Mouse (Mus musculus) CD4-positive, CD25-positive, alpha-beta regulatory T cell, adult 4 months (primary cell): Measurements from ENCODE around the gene Lsr. TPM values are rescaled to one million over a fixed set of nuclear protein-coding genes. Genes with fewer than 3 reads are reported as not detected.
"Not testable (repeated sequence)": the region's sequence is repeated elsewhere in the genome, so short reads cannot be mapped to it uniquely, and the experiment has no call there.

Source experiments
- ATAC-seq: one replicate; pipeline ENCODE4 v1.8.0; 2017
- polyA plus RNA-seq, 2 experiments: library from polyadenylated mRNA; unstranded; fragments of 100-300 nt; shearing (Covaris generic); gene quantifications; one replicate each; pipeline ENCODE4 v1.2.1; 2017

The Lsr gene
- polyA plus RNA-seq, 2 experiments from 2014 or later: 1.8 to 2.6 TPM

DNA sequence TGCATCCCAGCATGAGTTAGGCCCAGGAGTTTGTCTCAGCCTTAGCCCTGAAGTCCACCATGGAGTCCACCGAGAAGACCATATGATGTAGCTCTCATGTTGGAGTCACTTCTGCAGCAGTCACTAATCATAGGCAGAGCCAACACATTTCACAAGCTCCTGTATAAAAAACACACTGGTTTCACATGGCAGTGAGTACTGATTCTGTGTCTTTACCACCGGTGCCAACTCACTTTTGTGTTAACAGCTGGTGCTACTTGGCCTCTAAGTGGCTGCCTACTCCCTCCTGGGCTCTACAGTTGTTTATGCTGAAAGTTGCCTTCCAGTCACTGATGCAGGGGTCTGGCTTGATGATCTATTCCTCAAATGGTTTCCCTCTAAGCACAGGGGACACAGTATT is 48.7 kb downstream of the Lsr start, which contains the start of gene Hamp2:
Hamp2 (minus strand) TSS at position 101 of the 400 bp plus-strand sequence.
- not testable (repeated sequence) for ATAC-seq

GRCm38 (mm10) chr7:30924071-30924470 is 49.2 kb downstream of the Lsr start:
- ATAC-seq: no peak

DNA sequence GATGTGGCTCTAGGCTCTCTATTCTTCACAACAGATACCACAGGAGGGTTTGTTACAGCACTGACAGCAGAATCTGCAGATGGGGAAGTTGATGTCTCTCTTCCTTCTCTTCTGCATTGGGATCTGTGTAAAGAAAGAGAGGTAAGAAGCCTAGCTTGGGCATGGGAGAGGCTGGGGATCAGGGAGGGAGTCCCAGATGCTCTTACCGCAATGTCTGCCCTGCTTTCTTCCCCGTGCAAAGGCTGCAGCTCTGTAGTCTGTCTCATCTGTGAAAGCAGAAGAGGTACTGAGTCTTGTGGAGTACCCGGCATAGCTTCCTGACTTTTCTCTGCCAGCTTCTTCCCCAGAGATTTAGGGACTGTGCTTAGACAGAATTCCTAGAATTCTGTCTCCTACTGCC is 50.8 kb downstream of the Lsr start:
- not testable (repeated sequence) for ATAC-seq

GRCm38 (mm10) chr7:30920217-30920616 is 53.0 kb downstream of the Lsr start:
- ATAC-seq: no peak

GRCm38 (mm10) chr7:30917219-30917618 is 56.0 kb downstream of the Lsr start:
- ATAC-seq: no peak

- no peak for ATAC-seq
These were observed 56.6 kb downstream of the Lsr start for GRCm38 (mm10) chr7:30916713-30917112.

DNA sequence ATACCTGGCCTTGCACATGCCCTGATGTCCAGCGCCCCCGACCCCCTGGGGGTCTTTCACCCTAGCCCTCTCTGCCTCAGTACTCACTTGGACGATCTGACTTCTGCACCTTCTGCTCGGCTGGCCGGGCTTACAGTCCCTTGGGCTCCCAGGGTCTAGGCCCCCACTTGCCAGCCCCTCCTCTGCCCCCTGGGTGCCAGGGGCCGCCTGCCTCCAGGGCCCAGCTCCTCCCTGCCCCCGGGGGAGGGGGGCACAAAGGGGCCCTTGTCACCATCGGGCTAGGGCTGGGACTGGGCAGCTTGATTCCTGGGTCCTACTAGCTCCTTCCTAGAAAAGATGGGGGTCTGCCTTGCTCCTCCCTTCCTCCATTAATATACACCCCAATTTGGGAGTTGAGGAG is 58.5 kb downstream of the Lsr start, which contains the start of gene Mag:
Mag (minus strand) TSS at position 142 of the 400 bp plus-strand sequence.
- ATAC-seq: no peak

GRCm38 (mm10) chr7:30909773-30910172 is 63.5 kb downstream of the Lsr start:
- ATAC-seq: no peak

DNA sequence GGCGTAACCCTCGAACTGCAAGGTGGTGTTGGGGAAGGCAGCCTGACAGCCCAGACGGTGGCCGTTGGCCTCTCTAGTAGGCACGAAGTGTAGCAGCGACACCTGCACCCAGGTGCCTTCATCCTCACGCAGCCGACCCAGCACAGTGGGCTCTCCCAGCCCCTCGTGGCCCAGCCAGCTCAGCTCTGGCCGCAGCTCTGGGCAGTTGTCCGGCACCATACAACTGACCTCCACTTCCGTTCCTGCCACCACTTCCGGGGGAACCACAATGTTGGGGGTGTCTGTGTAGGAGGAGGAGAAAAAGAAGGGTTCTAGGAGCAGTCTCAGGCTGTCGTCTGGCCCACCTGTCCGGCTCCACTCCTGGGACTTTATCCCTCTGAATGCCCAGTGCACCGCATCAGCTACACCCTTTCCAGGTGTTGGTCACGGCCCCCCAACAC is 64.3 kb downstream of the Lsr start:
- ATAC-seq: no peak

- ATAC-seq: no peak
These were observed 64.8 kb downstream of the Lsr start for GRCm38 (mm10) chr7:30908277-30908991.

Other genes with a start within 250 kb of the Lsr start
- 10 to 100 TPM; 60.5 to 65.0 TPM for gene Tmem147, start 243.9 kb downstream of the Lsr start, polyA plus RNA-seq
- not detected for gene Gapdhs, start 229.8 kb downstream of the Lsr start, polyA plus RNA-seq
- 1 to 10 TPM; 2.4 to 3.6 TPM for gene Sbsn, start 222.0 kb downstream of the Lsr start, polyA plus RNA-seq
- under 1 TPM in 1 of 2 experiments, not detected in 1; 0.16 TPM for gene Dmkn, start 209.7 kb downstream of the Lsr start, polyA plus RNA-seq
- gene Krtdap, start 185.6 kb downstream of the Lsr start, polyA plus RNA-seq: not detected
- 1 to 10 TPM in 1 of 2 experiments, under 1 TPM in 1; 0.70 to 1.4 TPM for gene Ffar2, start 149.7 kb downstream of the Lsr start, polyA plus RNA-seq
- gene Ffar3, start 117.3 kb downstream of the Lsr start, polyA plus RNA-seq: not detected
- under 1 TPM in 1 of 2 experiments, not detected in 1; 0.14 TPM for gene Ffar1, start 111.9 kb downstream of the Lsr start, polyA plus RNA-seq
- 10 to 100 TPM in 1 of 2 experiments, 1 to 10 TPM in 1; 4.2 to 20.3 TPM for gene Cd22, start 93.1 kb downstream of the Lsr start, polyA plus RNA-seq
- not detected for gene Mag, start 58.6 kb downstream of the Lsr start, polyA plus RNA-seq
- gene Hamp2, start 48.8 kb downstream of the Lsr start, polyA plus RNA-seq: not detected
- gene Hamp, start 29.4 kb downstream of the Lsr start, polyA plus RNA-seq: not detected
- 10 to 100 TPM; 11.0 to 16.0 TPM for gene Usf2, start 16.7 kb downstream of the Lsr start, polyA plus RNA-seq
- gene Fam187b, start 326 bp upstream of the Lsr start, polyA plus RNA-seq: 1 to 10 TPM; 1.2 to 1.5 TPM
- 1,000 to 10,000 TPM; 1,918 to 1,991 TPM for gene Fxyd5, start 69.0 kb upstream of the Lsr start, polyA plus RNA-seq
- not detected for gene Fxyd7, start 78.0 kb upstream of the Lsr start, polyA plus RNA-seq
- not detected for gene Fxyd1, start 83.7 kb upstream of the Lsr start, polyA plus RNA-seq
- not detected for gene Lgi4, start 85.9 kb upstream of the Lsr start, polyA plus RNA-seq
- gene Fxyd3, start 103.2 kb upstream of the Lsr start, polyA plus RNA-seq: under 1 TPM in 1 of 2 experiments, not detected in 1; 0.27 TPM
- gene Hpn, start 141.8 kb upstream of the Lsr start, polyA plus RNA-seq: 10 to 100 TPM in 1 of 2 experiments, 1 to 10 TPM in 1; 6.0 to 12.2 TPM
- not detected for gene Scn1b, start 153.5 kb upstream of the Lsr start, polyA plus RNA-seq
- gene Gramd1a, start 182.4 kb upstream of the Lsr start, polyA plus RNA-seq: 100 to 1,000 TPM in 1 of 2 experiments, 10 to 100 TPM in 1; 83.7 to 103 TPM